Mouse (Mus musculus) adipocyte (in vitro differentiated cells): ENCODE results near the gene Trim9.

Experiments
- DNase-seq: peaks from one replicate; pipeline ENCODE4 v3.0.0-alpha.2; 2016; ENCODE audit warnings: low spot score

The Trim9 gene

GRCm38 (mm10) chr12:70347202-70347841 is at the start of gene Trim9:
Trim9 (minus strand) TSS chr12:70347614.
- peak; percentile 20 for DNase-seq

- no peak for DNase-seq
These were observed 47.6 kb upstream of the Trim9 start for GRCm38 (mm10) chr12:70395061-70395460.

GRCm38 (mm10) chr12:70391236-70391635 is 43.8 kb upstream of the Trim9 start:
- DNase-seq = no peak

- DNase-seq = no peak
These were observed 27.6 kb upstream of the Trim9 start for GRCm38 (mm10) chr12:70374976-70375375.

- DNase-seq = no peak
These were observed 25.5 kb upstream of the Trim9 start for GRCm38 (mm10) chr12:70372874-70373273.

- DNase-seq = no peak
These were observed 21.9 kb upstream of the Trim9 start for GRCm38 (mm10) chr12:70369348-70369747.

- no peak for DNase-seq
These were observed 21.4 kb upstream of the Trim9 start for GRCm38 (mm10) chr12:70368820-70369219.

- DNase-seq = no peak
These were observed 20.2 kb upstream of the Trim9 start for GRCm38 (mm10) chr12:70367326-70368248.

GRCm38 (mm10) chr12:70363016-70363415 is 15.6 kb upstream of the Trim9 start:
- DNase-seq = no peak

GRCm38 (mm10) chr12:70360276-70360675 is 12.9 kb upstream of the Trim9 start:
- no peak for DNase-seq

- no peak for DNase-seq
These were observed 12.0 kb upstream of the Trim9 start for GRCm38 (mm10) chr12:70359443-70359842.

- no peak for DNase-seq
These were observed 7.5 kb upstream of the Trim9 start for GRCm38 (mm10) chr12:70354926-70355325.

- DNase-seq = no peak
These were observed 3.1 kb upstream of the Trim9 start for GRCm38 (mm10) chr12:70350490-70350889.

GRCm38 (mm10) chr12:70349788-70350187 is 2.4 kb upstream of the Trim9 start:
- peak; percentile 16 for DNase-seq

GRCm38 (mm10) chr12:70348026-70348425 is 612 bp upstream of the Trim9 start:
- DNase-seq = no peak

- no peak for DNase-seq
These were observed 1.0 kb downstream of the Trim9 start for GRCm38 (mm10) chr12:70346139-70347026.

GRCm38 (mm10) chr12:70345531-70346138 is 1.8 kb downstream of the Trim9 start:
- DNase-seq = no peak

- no peak for DNase-seq
These were observed 12.2 kb downstream of the Trim9 start for GRCm38 (mm10) chr12:70335176-70335575.

GRCm38 (mm10) chr12:70333253-70333805 is 14.1 kb downstream of the Trim9 start:
- DNase-seq = no peak

- peak; percentile 56 for DNase-seq
These were observed 18.4 kb downstream of the Trim9 start for GRCm38 (mm10) chr12:70329059-70329458.

GRCm38 (mm10) chr12:70326956-70327355 is 20.5 kb downstream of the Trim9 start:
- no peak for DNase-seq
